Mouse (Mus musculus) liver, embryonic 14.5 days (tissue): ENCODE results near the gene Tldc2. TPM values are rescaled to one million over a fixed set of nuclear protein-coding genes. Genes with fewer than 3 reads are reported as not detected.
A peak's percentile ranks its signal among the peaks of the same experiment; 100 is the strongest.

Source experiments
- ATAC-seq: fragments of 200-750 bp; cut with Nextera tagmentation; 2 replicates; pipeline ENCODE4 v1.8.0; 2017; ENCODE audit warnings: moderate number of reproducible peaks, mild to moderate bottlenecking, moderate library complexity; ENCODE audit not compliant: insufficient read depth
- DNase-seq, 3 experiments: peaks; one replicate each; pipeline ENCODE4 v3.0.0-alpha.2; 2012 to 2013; ENCODE audit warnings: low read depth in 3 of 3, low spot score in 3 of 3
- H3K27ac ChIP-seq: fragments of 300-500 bp; sonication (generic); 2 replicates; pipeline ENCODE4 v1.5.1; 2014; ENCODE audit warnings: moderate library complexity, mild to moderate bottlenecking, control low read depth, inconsistent platforms
- H3K27me3 ChIP-seq: fragments of 300-500 bp; sonication (generic); 2 replicates; pipeline ENCODE4 v1.6.1; 2014; ENCODE audit warnings: mild to moderate bottlenecking, low read length, moderate library complexity; ENCODE audit not compliant: control insufficient read depth, insufficient read depth
- H3K36me3 ChIP-seq: fragments of 300-500 bp; sonication (generic); replicated peaks from 2 replicates; pipeline ENCODE4 v1.6.1; 2014; ENCODE audit warnings: low read depth; ENCODE audit not compliant: control insufficient read depth, insufficient read depth
- H3K4me1 ChIP-seq, 2 experiments: fragments of 200-500 bp in 1 of 2; fragments of 300-500 bp in 1 of 2; sonication (generic) in 1 of 2; replicated peaks; 2 replicates each; pipeline ENCODE4 v1.6.1; 2012 to 2014; ENCODE audit warnings: antibody characterized with exemption in 1 of 2, inconsistent platforms in 1 of 2, low read length in 1 of 2; ENCODE audit not compliant: control insufficient read depth in 2 of 2, insufficient read depth in 2 of 2
- H3K4me2 ChIP-seq: fragments of 300-500 bp; sonication (generic); 2 replicates; pipeline ENCODE4 v1.6.1; 2014; ENCODE audit warnings: low read depth, mild to moderate bottlenecking, control low read depth, moderate library complexity
- H3K4me3 ChIP-seq, 2 experiments: fragments of 200-500 bp in 1 of 2; fragments of 300-500 bp in 1 of 2; sonication (generic) in 1 of 2; 2 replicates each; pipeline ENCODE4 v1.5.1; 2012 to 2014; ENCODE audit warnings: low read depth in 2 of 2, low read length in 2 of 2, mild to moderate bottlenecking in 2 of 2, control low read depth in 1 of 2, inconsistent platforms in 1 of 2, moderate library complexity in 1 of 2; ENCODE audit not compliant: insufficient read depth in 1 of 2
- H3K9ac ChIP-seq: fragments of 300-500 bp; sonication (generic); replicated peaks from 2 replicates; pipeline ENCODE4 v1.6.1; 2014; ENCODE audit warnings: mild to moderate bottlenecking, control low read depth, moderate library complexity
- H3K9me3 ChIP-seq: fragments of 300-500 bp; sonication (generic); 2 replicates; pipeline ENCODE4 v1.6.1; 2016; ENCODE audit warnings: low read length, mixed read lengths; ENCODE audit not compliant: control insufficient read depth
- CTCF ChIP-seq: IDR thresholded peaks from 2 replicates; pipeline ENCODE4 v1.5.1; 2016; ENCODE audit warnings: antibody characterized with exemption, low read depth, control low read depth
- EP300 ChIP-seq: IDR thresholded peaks from 2 replicates; pipeline ENCODE4 v1.6.1; 2016; ENCODE audit warnings: antibody characterized with exemption, low read depth
- WGBS: fragments of 180-500 bp; shearing (Covaris S2); extraction: QIAGEN DNeasy Blood & Tissue Kit; methylation state at CpG from one replicate; pipeline ENCODE4 v1.1.7; 2014; ENCODE audit not compliant: insufficient replicate concordance; 5-methylcytosine and 5-hydroxymethylcytosine counted together
- polyA plus RNA-seq, 2 experiments: library from polyadenylated mRNA; depleted of rRNA in 1 of 2; stranded (reverse) in 1 of 2; unstranded in 1 of 2; fragments of >200 nt; fragmentation: Nextera tagmentation in 1 of 2; extraction: Ambion mirVana in 1 of 2; gene quantifications; 2 replicates each; pipeline versions ENCODE4 v1.2.1 to v1.2.3; 2012 to 2014

Gene Tldc2
- polyA plus RNA-seq, 2 experiments: not detected

DNA sequence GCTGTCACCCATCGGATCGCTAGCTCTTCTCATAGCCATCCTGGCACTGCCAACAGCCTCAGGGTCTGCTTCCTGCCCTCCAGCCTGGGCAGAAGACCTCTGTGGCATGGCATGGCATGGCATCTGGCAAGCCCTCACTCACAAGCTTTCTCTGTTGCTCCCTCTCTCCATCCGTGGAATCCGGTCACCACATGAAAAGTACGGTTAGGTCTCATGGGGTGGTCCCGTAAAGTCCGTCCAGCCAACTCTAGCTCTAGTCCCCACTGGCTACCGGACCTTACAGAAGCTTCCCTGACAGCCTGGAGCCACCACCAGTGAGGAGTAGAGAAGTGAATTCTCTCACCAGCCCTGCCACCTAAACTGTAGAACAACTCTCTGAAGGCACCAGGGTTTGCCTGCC lies 5.5 kb upstream of the Tldc2 start:
- H3K4me2 ChIP-seq: no peak overlapping the region
- no peak for DNase-seq
- H3K4me3 ChIP-seq: no peak overlapping the region
- H3K27me3 ChIP-seq: peaks cover 40% of the 10 kb centered on the region
- H3K36me3 ChIP-seq: no peaks in the 10 kb centered on the region
- ATAC-seq: no peak
- H3K9me3 ChIP-seq: no peaks in the 10 kb centered on the region
- 78% methylated on average over 8 of the region's 8 CpGs for WGBS
- H3K9ac ChIP-seq: no peak overlapping the region
- H3K27ac ChIP-seq: no peak overlapping the region
- TF ChIP-seq EP300: no peak
- no peak for TF ChIP-seq CTCF
- H3K4me1 ChIP-seq: peaks cover 0 to 5% of the 10 kb centered on the region in 2 experiments; a peak in 2 of 4 replicates

DNA sequence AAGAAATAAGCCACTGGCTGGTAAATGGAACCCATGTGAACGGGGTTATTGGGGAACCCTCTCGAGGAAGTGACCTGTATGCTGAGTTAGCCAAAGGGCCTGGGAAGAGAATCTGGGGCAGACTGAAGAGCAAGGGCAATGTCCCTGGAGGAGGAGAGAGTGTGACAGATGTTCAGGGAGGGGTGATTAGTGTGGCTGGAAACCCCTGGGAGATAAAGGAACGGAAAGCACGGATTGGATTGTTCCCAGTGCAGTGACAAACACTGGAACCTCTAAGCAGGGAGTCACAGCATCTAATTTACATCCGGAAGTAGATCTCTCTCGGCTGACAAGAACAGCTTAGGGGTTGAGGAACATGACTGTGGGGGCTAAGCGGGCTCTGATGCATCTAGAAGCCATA lies 4.9 kb upstream of the Tldc2 start:
- no peak overlapping the region for H3K4me2 ChIP-seq
- DNase-seq (no peak), ATAC-seq (no peak)
- H3K27ac ChIP-seq: no peak overlapping the region
- peaks cover 39% of the 10 kb centered on the region for H3K27me3 ChIP-seq
- no peak for TF ChIP-seq CTCF
- H3K4me1 ChIP-seq: peaks cover 0 to 5% of the 10 kb centered on the region in 2 experiments; a peak in 1 of 4 replicates
- no peaks in the 10 kb centered on the region for H3K9me3 ChIP-seq
- H3K9ac ChIP-seq: no peak overlapping the region
- H3K36me3 ChIP-seq: no peaks in the 10 kb centered on the region
- WGBS: 19% methylated on average over 7 of the region's 7 CpGs
- no peak overlapping the region for H3K4me3 ChIP-seq

DNA sequence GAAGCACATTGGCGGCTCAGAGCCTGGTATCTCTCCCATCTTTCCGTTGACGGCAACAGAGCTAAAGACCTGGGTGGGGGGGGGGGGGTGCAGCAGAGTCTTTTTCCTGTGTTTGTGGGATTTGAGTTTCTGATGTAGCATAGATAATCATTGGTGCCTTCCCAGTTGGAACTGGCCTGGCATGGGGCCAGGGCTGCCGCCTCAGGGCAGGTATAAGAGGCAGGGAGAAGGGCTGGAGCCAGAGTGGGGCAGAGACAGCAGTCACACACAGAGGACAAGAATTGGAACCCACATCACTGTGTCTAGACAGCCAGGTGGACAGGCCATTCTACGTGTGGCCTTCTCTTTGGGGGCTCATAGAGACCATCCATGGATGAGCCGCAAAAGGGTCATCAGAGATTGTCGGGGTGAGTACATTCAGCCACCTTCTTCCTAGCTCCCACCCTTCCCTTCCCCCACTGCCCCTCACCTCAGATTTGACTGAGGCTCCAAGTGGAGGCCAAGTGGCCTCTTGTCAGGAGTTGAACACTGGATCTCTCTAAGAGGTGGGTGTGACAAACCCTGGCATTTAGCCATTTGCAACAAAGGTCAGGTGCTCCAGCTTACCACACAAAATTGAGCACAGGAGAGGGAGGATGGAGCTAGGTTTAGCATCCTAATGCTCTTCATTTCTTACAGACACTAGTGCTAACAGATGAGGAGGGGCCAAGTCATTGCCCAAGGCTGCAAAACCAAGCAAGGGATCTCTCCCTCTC lies 1.8 kb upstream of the Tldc2 start:
- no peak overlapping the region for H3K4me2 ChIP-seq
- peaks cover 0 to 2% of the 10 kb centered on the region in 2 experiments; a peak in 1 of 4 replicates for H3K4me1 ChIP-seq
- no peak overlapping the region for H3K27ac ChIP-seq
- TF ChIP-seq EP300 (no peak), CTCF (no peak)
- H3K9me3 ChIP-seq: no peaks in the 10 kb centered on the region
- no peak overlapping the region for H3K9ac ChIP-seq
- DNase-seq (no peak), ATAC-seq (no peak)
- H3K36me3 ChIP-seq: no peaks in the 10 kb centered on the region
- H3K4me3 ChIP-seq: no peak overlapping the region
- 63% methylated on average over 7 of the region's 7 CpGs for WGBS
- H3K27me3 ChIP-seq: peaks cover 8% of the 10 kb centered on the region

GRCm38 (mm10) chr2:157087536-157088317 lies 872 bp downstream of the Tldc2 start:
- Histone ChIP-seq H3K4me1 (0 out of 4 replicates have a peak, but pooled peaks cover 0 to 2% of the 10 kb centered on the region in 2 experiments), H3K4me3 (no peak overlapping the region), H3K9me3 (no peaks in the 10 kb centered on the region), H3K27me3 (no peaks in the 10 kb centered on the region; the same call in 1 of the 2 replicates), H3K36me3 (no peaks in the 10 kb centered on the region), H3K9ac (no peak overlapping the region), H3K27ac (no peak overlapping the region), H3K4me2 (no peak overlapping the region)
- DNase-seq (no peak), ATAC-seq (0 out of 2 replicates have a peak, but pooled peaks have one; percentile 21)
- 72% methylated on average over 14 of the region's 14 CpGs for WGBS
- TF ChIP-seq CTCF (no peak), EP300 (no peak)

DNA sequence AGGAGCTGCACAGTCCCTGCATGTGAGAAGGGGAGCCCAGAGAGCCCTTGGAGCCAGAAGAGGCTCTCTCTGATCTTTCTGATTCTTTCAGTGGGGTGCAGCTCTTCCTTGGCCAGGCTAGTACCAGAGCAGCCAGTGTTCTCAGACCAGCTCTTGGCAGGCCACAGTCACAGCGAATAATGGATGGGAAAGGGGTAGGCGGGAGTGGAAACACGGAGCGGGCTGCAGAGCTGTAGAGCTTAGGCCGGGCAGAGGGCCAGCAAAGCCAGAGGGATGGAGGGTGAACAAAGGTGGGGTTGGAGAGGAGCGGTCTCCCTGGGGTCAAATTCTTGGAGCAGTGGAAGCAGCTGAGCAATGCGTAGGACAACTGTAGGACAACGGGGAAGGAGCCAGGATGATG lies 5.2 kb downstream of the Tldc2 start:
- H3K4me1 ChIP-seq: 0 out of 4 replicates have a peak, but pooled peaks cover 0 to 2% of the 10 kb centered on the region in 2 experiments
- no peaks in the 10 kb centered on the region for H3K9me3 ChIP-seq
- TF ChIP-seq CTCF (no peak), EP300 (no peak)
- no peak overlapping the region for H3K27ac ChIP-seq
- no peak overlapping the region for H3K4me2 ChIP-seq
- WGBS: 62% methylated on average over 8 of the region's 8 CpGs
- DNase-seq (no peak), ATAC-seq (no peak)
- no peak overlapping the region for H3K4me3 ChIP-seq
- H3K27me3 ChIP-seq: no peaks in the 10 kb centered on the region
- no peak overlapping the region for H3K9ac ChIP-seq
- no peaks in the 10 kb centered on the region for H3K36me3 ChIP-seq
